Mouse (Mus musculus): ENCODE results near the gene Cobl.

Gene Cobl

DNA sequence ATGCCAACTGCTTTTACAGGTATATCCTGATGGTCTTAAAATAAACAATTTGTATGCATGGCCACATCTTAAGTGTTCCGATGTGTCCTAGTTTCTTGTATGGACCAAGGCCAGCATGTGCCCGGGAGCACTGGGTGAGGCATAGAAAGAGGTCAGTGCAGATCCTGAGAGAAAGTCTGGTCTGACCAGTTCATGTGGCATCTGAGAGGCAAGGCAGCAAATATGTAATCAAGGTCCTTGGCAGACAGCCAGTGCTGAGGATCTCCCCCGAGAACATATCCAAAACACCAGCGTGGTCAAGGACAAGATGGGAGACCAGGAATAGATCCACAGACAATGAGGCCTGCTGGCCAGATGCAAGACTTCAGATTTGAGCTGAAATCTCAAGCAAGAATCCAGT lies 81.8 kb downstream of the Cobl start:
- DNase-seq (ENCODE audit: low spot score) = no peak

DNA sequence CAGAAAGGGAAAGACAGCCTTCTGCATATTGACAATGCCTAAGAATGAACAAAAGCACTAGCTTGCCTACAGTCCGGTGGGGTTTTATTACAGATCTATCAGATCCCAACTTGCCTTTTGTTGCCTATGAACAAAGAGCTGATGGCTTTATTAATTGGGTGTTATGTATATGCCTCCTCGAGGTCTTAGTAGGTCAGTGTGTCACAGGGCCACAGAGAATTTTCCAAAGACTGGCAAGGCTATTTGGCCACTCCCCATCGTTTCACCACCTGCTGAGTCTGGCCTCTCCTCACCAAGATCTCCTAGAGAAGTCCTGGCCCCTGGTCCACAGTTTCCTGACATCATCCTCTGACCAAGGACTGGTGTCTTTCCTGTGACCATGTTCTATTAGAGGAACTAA lies 83.7 kb downstream of the Cobl start:
- DNase-seq (ENCODE audit: low spot score) = no peak

DNA sequence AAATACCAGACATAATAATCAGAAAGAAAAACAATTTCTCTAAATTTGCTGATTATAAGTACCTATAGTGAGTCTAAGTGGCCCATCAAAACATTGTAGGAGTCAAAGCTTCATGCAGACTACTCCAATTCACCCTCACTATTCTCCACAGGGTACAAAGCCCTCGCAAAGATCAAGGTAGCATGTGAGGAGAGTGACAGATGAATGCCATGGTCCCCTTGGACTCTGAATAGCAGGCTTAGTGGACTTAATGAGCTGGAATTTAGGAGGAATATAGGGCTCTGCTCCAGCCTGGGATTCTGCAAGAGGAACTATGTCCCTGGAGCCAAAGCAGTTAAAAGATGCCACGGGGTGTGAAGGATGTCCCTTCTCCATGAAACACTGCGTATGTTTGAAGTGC lies 88.1 kb downstream of the Cobl start:
- DNase-seq (ENCODE audit: low spot score) = no peak

DNA sequence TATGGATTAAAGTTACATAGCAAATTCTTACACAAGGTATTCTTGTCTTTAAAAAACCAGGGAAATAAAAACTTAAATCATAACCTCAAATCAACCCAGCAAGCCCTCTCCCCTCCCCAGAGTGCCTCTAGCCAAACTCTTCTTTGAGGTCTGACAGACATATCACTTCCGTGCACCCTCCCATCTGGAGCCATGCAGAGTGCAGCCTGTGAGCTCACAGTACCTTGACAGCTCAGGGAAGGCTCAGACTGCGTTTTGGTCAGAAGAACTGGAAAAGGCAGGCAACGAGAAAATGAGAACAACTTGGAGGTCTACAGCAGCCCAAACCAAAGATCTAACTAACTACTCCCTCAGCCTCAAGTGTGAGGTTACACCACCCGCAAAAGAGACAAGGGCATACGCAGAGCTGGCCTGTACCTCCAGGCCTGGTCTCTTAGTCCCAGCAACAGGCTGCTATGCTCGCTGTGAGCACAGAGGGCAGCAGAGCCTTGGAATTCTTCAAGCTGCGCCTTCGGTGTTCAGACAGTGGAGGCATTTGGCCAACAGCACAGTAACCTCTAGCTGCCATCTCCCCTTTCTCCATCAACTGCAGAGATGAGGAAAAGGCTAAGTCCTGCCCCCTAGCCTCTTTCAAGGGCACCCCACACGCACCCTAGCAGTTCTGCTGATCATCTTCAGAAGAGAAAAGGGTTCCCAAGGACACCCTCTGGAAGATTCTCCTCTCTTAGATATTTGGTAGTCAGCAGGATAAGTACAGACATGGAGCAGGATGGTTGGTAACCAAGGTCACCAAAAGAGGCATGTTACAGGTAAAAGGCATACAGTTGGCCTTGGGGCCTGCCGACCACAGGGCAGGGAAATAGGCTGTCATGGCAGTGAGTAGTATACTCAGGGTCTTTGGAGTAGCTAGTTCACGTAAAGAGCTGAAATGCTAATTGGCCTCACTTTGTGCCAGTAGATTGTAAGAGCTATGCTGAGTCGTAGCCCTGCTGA lies 91.4 kb downstream of the Cobl start:
- no peak for DNase-seq (ENCODE audit: low spot score)

DNA sequence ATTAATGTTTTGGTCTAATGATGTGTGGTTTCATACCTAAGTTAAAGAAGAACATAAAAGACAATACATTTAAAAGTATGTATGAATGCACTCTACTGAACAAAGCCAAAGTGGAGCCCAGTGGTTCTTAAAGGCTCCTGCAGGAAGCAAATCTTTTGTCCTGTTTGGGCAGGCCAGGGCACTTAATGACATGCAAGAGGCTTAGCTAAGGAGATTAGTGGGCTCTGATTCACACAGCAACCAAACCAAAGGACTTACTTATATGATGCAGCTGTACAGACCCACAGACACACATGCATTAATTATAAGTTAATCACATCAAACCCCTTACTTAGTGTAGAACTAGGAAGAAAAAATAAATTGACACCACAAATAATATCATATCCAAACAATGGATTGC lies 93.8 kb downstream of the Cobl start:
- no peak for DNase-seq (ENCODE audit: low spot score)

DNA sequence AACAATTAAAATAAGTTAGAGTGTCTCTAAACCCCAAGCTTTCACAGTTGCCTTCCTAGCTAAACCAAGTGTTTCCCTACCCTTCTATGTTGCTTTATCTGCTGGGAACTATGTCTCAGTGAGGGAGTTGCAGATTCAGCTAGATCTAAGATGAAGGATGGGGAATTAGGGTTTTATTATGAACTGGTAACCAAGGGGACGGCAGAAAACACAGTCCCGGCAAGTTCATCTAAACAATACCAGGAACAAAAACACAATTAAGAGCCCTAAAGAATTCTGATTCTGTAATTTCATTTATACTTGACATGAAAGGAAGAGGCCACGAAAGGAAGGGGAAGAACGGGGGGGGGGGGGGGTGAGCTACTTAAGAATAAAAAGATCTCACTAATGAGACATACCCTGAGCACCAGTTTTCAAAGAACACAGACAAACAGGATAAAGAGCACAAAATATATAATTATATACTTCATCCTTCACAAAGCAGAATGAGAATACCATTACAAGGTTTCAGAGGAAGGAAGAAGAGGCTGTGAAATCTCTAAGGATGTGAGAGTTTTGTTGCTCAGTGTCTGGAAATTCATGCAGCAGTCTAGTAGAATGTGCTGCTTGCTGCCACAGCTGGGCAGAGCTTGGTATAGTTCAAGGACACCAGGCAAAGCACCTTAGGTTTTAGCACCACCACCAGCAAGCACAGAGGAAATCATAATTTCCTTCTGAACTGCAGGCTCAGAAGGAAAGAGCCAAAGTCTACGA lies 97.2 kb downstream of the Cobl start:
- DNase-seq (ENCODE audit: low spot score) = no peak

DNA sequence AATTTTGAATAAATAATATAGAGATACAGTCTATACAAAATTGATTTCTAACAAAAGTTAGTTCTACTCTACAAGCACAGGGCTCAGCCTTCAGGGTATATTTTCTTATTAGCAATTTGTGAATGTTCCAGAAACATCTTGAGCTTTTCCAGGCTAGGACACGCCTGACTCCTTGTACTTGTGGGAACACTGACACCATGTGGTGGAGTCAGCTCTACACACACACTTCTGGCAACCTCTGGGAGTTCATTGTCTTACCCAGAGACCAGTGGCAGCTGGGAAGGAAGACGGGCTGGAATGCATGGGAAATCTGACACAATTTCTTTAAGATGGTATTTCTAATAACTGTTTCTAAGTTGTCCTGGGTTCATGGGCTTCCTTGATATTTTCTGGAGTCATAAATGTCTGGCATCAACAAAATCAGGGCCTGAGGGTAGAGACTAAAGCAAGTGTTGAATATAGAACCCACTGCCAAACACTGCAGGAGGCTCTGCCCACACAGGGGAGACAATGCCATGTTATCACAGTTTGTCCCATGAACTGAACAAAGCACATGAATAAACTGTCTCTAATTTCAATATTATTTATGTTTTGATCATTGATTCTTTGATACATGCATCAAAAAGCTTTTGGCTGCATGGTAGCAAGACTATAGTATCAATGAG lies 105.3 kb downstream of the Cobl start:
- DNase-seq (ENCODE audit: low spot score) = no peak

DNA sequence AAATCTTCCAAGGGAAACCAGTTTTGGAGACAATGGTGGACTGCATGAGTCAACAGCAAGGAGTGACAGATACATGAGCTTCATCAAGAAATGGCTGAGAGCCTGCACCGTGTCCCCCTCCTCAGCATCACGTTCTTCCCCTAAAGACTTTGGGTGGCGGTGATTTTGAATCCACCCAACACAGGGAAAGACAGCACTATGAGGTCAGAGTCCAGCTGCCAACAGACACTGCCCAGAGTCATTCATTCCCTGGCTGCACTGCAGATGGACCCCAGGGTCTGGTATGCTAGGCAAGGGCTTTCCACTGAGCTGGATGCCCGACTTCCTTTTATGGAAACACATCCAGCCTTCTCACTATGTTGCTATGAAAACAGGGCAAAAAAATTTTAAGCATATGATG lies 106.2 kb downstream of the Cobl start:
- DNase-seq (ENCODE audit: low spot score) = no peak

DNA sequence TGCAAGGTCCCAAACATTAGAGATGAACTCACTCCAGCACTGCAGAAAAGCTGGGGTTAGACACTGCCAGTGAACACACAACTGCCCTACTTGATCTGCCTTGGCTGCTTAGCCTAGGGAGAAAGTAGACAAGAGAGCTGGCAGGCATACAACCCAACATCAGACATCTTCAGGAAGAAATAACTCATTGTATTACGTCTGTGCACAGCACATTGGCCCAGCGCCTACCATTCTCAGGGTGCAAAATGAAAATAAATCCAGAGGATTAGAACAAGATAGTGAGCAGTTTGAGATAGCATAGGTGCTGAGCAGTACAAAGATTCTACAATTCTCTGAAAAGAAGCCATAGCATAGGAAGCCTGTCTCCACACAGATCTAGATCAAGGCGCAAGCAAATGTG lies 109.1 kb downstream of the Cobl start:
- DNase-seq (ENCODE audit: low spot score) = no peak

DNA sequence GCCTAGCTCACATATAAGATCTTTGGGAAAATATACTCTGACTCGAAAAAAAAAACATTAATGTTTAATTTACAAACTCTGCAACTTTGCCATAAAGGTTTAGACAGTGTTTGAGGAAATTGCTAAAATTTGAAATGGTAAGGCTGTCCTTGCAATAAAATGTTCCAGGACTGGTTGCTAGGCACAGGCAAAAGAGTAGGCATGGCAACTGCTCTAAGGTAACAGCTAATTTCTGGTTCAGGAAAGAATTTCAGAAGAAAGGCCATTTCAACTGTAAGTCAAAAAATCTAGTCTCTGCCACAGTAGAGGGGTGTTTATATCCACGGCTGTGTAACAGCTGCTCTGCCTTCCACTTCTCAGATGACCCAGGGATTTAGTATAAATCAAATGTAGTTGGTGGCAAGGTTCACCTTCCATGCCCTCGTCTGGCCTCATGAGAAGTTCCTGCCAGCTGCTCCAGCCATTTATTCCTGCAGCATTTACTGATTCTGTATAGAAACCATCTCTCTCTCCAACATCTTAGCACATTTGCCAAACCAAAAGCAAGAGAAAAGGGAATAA lies 113.7 kb downstream of the Cobl start:
- DNase-seq (ENCODE audit: low spot score) = no peak

DNA sequence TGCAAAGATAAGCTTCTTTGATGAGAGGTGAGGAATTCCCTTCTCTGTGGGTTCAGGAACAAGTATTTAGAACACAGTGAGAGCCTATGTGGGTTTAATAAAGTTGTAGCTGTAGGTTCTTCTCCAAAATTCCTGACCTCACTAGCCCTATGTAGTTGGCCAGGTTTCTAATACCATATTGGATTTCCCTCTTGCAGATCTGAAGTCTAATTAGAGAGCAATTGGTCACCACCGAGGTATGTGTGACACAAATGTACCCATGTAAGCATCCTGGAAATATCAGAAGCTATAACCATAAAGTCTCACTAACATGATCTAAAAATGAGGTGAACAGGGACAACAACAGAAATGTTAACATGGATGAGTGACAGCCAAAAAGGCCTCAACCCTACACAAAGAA lies 114.7 kb downstream of the Cobl start:
- DNase-seq (ENCODE audit: low spot score) = no peak

DNA sequence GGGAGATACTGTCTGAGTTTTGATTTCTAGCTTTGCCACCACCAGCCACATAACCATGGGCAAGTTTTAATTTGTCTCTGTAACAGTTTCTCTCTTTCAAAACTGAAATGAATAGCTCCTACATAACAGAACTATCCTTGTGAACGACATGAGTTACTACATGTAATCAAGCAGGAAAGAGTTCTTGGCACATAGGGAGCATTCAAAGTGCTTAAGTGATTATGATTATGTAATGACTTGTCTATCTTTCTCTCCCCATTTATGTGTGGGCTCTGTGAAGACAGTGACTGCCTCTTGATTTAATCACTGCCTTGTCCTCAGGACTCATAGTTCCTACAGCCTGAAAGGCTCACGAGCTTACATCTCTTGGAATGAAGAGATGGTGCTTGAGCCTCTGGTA lies 118.3 kb downstream of the Cobl start:
- no peak for DNase-seq (ENCODE audit: low spot score)

DNA sequence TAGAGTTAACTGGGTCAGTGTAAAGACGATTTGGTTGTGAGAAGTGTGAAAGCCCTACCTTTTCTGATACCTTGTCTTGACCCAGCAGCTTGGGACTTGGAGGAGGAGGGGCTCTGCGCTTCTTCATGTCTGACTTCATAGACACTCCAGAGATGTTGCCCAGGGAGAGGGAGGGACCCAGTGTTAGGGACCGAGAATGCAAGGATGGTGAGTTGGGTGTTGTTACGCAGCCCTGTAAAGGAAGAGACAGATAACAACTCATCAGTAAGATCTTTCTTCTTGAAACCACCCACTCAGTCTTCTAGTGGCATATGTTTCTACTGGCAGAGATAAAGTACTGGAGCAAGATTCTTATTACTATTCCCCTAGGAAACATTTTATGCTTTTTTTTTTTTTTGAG lies 121.1 kb downstream of the Cobl start:
- no peak for DNase-seq (ENCODE audit: low spot score)

DNA sequence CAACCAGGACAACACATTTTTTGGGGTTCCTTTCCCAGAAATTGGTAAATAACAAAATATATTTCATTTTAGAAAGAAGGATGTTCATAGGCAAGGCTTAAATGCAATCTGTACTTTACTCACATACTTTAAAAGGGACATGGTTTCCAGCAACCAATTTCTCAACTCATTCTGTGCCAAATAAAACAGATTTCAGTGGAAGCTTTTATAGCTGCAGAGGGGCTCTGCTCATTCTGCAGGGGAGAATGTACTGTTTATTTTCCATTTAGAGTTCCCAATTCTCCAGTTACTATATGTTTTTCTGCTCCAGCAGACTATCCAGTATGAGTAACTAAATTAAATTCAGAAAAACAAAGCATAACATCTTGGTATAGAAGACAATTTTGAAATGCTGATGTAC lies 124.1 kb downstream of the Cobl start:
- no peak for DNase-seq (ENCODE audit: low spot score)

DNA sequence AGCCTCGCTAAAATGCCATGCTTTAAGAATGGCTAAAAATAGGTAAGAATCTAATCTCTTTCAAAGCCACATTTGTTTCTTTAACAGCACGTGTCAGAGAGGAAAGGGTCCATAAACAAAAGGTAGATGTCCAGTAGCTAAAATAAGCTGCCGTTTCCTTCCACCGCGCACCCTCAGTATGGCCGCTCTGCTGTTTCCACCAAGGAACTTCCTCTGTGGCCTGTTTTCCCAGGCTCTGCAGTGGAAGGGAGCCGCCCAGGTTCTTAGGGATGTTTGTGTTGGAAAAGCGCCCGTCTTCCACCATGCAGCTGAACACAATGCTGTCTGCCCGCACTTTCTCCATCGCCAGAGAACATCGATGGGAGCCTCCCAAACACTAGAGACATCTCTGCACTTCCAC lies 128.6 kb downstream of the Cobl start:
- no peak for DNase-seq (ENCODE audit: low spot score)

DNA sequence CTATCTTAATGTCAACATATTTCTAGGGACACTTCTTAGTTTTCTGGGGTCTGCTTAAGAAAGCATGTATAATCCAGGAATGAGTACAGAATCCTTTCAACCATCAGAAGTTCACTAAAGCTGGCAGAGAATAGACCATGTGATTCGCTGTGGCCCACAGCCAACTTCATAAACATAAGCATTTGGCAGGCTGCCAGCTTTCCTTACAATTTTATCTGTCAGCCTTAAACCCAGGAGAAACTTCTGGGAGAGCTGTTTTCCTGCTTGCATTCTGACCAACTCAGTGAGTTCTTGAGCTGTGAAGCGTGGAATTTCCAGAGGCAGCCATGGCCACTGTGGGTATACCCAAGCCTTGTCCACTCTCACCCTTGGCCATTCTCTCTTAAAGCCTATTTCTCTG lies 132.8 kb downstream of the Cobl start:
- DNase-seq (ENCODE audit: low spot score) = no peak

DNA sequence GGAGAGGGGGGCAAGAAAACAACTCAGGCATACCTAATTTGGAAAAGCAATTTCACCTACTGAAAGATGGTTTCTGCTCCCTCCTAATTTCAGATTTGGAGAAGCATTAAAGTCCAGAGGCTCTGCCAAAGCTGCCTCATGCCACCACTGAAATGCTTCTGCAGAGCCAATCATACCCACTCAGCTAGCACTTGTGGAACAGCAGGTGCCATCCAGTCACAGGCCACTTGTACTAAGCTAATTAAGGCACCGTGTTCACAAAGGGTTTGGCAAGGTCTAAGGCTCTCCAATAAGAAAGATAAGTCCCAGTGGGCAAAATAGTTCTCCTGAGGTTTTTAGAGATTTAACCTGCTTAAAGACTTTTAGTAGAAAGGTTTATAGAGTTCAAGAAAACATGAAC lies 143.3 kb downstream of the Cobl start:
- no peak for DNase-seq (ENCODE audit: low spot score)

DNA sequence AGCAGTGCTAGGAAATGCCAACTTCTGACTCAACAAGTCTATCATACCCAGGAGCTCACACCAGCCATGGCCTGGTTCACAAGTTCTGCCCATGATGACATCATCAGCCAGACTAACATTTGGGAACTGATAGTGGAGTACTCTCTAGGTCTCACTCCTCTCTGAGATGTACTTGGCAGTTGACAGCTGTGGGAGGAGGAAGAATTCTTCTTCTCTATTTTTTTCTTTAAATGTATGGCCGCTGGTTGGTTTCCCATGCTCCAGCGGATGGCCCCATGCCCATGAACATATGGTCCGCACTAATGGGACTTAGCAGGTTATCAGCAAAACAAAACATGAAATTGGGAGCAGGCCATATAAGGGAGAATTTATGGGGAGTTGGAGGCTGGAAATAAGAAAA lies 145.4 kb downstream of the Cobl start:
- DNase-seq (ENCODE audit: low spot score) = no peak

DNA sequence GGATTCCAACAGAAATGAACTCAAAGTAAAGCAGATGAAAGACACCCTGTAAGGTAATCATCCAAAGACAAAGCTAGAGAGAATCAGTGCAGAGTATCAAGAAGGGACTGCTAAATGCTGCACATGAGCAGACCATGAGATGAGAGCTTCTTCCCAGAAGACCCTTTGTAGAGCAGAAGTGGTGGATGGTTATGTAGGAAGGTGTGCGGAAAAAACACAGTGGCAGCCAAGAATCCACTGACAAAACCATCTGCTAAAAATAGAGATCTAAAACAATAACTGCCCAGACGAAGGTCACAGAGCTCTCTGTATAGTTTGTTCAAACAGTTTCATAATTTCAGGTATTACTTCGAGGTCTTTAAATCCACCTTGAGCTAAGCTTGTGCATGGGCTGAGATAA lies 149.1 kb downstream of the Cobl start:
- no peak for DNase-seq (ENCODE audit: low spot score)

DNA sequence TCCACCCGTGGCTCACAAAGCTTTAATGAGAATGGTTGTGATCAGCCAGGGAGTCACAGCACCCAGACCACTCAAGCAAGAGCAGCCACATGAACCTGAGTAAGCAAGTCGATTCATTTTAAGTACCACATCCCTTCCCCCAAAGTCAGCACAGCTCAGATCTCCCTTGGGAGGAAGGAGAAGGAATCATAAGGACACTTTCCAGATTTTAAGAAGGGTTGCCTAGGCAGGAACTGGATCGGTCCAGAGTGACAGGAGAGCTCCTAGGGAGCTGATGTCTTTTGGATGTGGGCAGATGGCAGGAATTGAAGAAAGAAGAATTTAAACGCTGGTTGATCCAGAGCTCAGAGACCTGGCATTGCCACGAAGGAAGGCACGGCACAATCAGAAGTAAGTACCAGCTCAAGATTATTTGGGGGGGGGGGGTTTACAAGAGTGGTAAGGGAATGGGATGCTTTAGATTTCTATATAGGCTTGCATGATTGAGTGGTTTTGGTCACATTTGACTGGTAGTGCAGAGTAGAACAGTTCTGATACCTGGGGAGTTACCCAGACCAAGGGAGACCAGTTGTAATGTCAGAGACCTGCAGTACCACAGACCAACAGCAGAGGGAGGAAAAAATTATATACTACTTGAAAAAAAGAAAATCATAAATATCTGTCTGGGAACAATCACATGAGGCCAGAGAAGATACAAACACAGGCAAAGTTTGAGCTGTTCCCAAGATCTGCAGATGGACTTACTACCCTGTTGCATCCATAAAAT lies 150.3 kb downstream of the Cobl start:
- no peak for DNase-seq (ENCODE audit: low spot score)

DNA sequence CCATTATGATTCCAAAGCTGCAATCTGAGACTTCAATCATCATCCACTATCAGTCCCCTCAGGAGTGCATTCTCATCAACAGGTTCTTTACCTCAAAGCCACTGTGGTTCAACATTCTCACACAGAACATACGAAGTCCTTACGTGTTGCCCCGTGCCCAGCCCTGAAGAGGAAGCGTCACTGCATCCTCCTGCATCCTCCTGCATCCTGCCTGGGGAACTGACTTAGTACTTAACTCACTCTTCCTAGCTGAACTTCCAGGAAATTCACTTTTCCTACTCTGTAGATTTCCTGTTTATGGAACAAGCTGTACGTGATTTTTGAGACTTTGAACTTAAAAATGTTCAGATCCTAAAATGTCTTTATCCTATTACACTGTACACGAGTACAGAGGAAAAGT lies 153.3 kb downstream of the Cobl start:
- no peak for DNase-seq (ENCODE audit: low spot score)
